Mouse (Mus musculus): Measurements from ENCODE around the gene Pcbp4.

Pcbp4 gene

GRCm38 (mm10) chr9:106442680-106443079 is 10.4 kb upstream of the Pcbp4 start:
- intact Hi-C loops (cut with DNase I), result no loop called here

- intact Hi-C loops (cut with DNase I), result no loop called here
These were observed 8.3 kb upstream of the Pcbp4 start for GRCm38 (mm10) chr9:106444836-106445235.

- intact Hi-C loops (cut with DNase I), result no loop called here
These were observed 5.7 kb upstream of the Pcbp4 start, which contains the start of the genes Abhd14b and Abhd14a for GRCm38 (mm10) chr9:106447348-106447747. Gene Abhd14b (plus strand): TSS chr9:106447459. Gene Abhd14a (minus strand): TSS chr9:106447678.

GRCm38 (mm10) chr9:106447951-106448350 is 5.1 kb upstream of the Pcbp4 start:
- intact Hi-C loops (cut with DNase I), result no loop called here

GRCm38 (mm10) chr9:106448498-106449031 is 4.5 kb upstream of the Pcbp4 start:
- intact Hi-C loops (cut with DNase I), result no loop called here

- intact Hi-C loops (cut with DNase I), result no loop called here
These were observed 3.1 kb upstream of the Pcbp4 start for GRCm38 (mm10) chr9:106449947-106450346.

- intact Hi-C loops (cut with DNase I), result no loop called here
These were observed 2.4 kb upstream of the Pcbp4 start for GRCm38 (mm10) chr9:106450661-106451060.

GRCm38 (mm10) chr9:106451298-106451697 is 1.8 kb upstream of the Pcbp4 start:
- intact Hi-C loops (cut with DNase I), result no loop called here

GRCm38 (mm10) chr9:106451899-106452298 is 1.2 kb upstream of the Pcbp4 start:
- intact Hi-C loops (cut with DNase I), result no loop called here

- intact Hi-C loops (cut with DNase I), result no loop called here
These were observed 740 bp upstream of the Pcbp4 start for GRCm38 (mm10) chr9:106452351-106452750.

- intact Hi-C loops (cut with DNase I), result no loop called here
These were observed 270 bp upstream of the Pcbp4 start for GRCm38 (mm10) chr9:106452821-106453220.

GRCm38 (mm10) chr9:106454071-106454761 is 1.1 kb downstream of the Pcbp4 start:
- intact Hi-C loops (cut with DNase I), result no loop called here

- intact Hi-C loops (cut with DNase I), result no loop called here
These were observed 2.0 kb downstream of the Pcbp4 start for GRCm38 (mm10) chr9:106454888-106455681.

GRCm38 (mm10) chr9:106456325-106457162 is 3.5 kb downstream of the Pcbp4 start:
- intact Hi-C loops (cut with DNase I), result no loop called here

- intact Hi-C loops (cut with DNase I), result no loop called here
These were observed 4.1 kb downstream of the Pcbp4 start for GRCm38 (mm10) chr9:106457163-106457559.

GRCm38 (mm10) chr9:106457920-106458319 is 4.8 kb downstream of the Pcbp4 start:
- intact Hi-C loops (cut with DNase I), result no loop called here

- intact Hi-C loops (cut with DNase I), result no loop called here
These were observed 6.9 kb downstream of the Pcbp4 start for GRCm38 (mm10) chr9:106459946-106460345.

GRCm38 (mm10) chr9:106460401-106461025 is 7.4 kb downstream of the Pcbp4 start:
- intact Hi-C loops (cut with DNase I), result no loop called here

- intact Hi-C loops (cut with DNase I), result no loop called here
These were observed 7.9 kb downstream of the Pcbp4 start for GRCm38 (mm10) chr9:106461026-106461415.

GRCm38 (mm10) chr9:106461641-106462429 is 8.7 kb downstream of the Pcbp4 start:
- intact Hi-C loops (cut with DNase I), result no loop called here
